Mouse (Mus musculus) kidney, embryonic 14.5 days (tissue): ENCODE data around the gene Syt11. TPM values are rescaled to one million over a fixed set of nuclear protein-coding genes. Genes with fewer than 3 reads are reported as not detected.
"Not testable (repeated sequence)": the region's sequence is repeated elsewhere in the genome, so short reads cannot be mapped to it uniquely, and the experiment has no call there.

Experiments
- ATAC-seq: fragments of 200-750 bp; cut with Nextera tagmentation; 2 replicates; pipeline ENCODE4 v1.8.0; 2017; ENCODE audit warnings: moderate number of reproducible peaks, mild to moderate bottlenecking, moderate TSS enrichment, moderate library complexity; ENCODE audit not compliant: low FRiP score, low TSS enrichment
- H3K27ac ChIP-seq: fragments of 300-500 bp; sonication (generic); 2 replicates; pipeline ENCODE4 v1.5.1; 2014; ENCODE audit warnings: low read depth, mild to moderate bottlenecking, low read length, moderate library complexity, mixed read lengths
- H3K27me3 ChIP-seq: fragments of 300-500 bp; sonication (generic); 2 replicates; pipeline ENCODE4 v1.6.1; 2014; ENCODE audit warnings: mild to moderate bottlenecking, low read length; ENCODE audit not compliant: control insufficient read depth, insufficient read depth
- H3K36me3 ChIP-seq: fragments of 300-500 bp; sonication (generic); 2 replicates; pipeline ENCODE4 v1.6.1; 2014; ENCODE audit warnings: low read length, mixed read lengths; ENCODE audit not compliant: control insufficient read depth, insufficient read depth
- H3K4me1 ChIP-seq: fragments of 300-500 bp; sonication (generic); 2 replicates; pipeline ENCODE4 v1.6.1; 2014; ENCODE audit warnings: low read length, mixed read lengths; ENCODE audit not compliant: control insufficient read depth, insufficient read depth
- H3K4me2 ChIP-seq: fragments of 300-500 bp; sonication (generic); replicated peaks from 2 replicates; pipeline ENCODE4 v1.6.1; 2014; ENCODE audit warnings: low read depth, mild to moderate bottlenecking, low read length
- H3K4me3 ChIP-seq: fragments of 300-500 bp; sonication (generic); 2 replicates; pipeline ENCODE4 v1.5.1; 2014; ENCODE audit warnings: mild to moderate bottlenecking, low read length
- H3K9ac ChIP-seq: fragments of 300-500 bp; sonication (generic); 2 replicates; pipeline ENCODE4 v1.6.1; 2014; ENCODE audit warnings: low read depth, mild to moderate bottlenecking, low read length, moderate library complexity
- H3K9me3 ChIP-seq: fragments of 300-500 bp; sonication (generic); 2 replicates; pipeline ENCODE4 v1.6.1; 2016; ENCODE audit warnings: low read length; ENCODE audit not compliant: control insufficient read depth
- WGBS: fragments of 180-500 bp; shearing (Covaris S2); extraction: QIAGEN DNeasy Blood & Tissue Kit; methylation state at CpG from one replicate; pipeline ENCODE4 v1.1.7; 2014; 5-methylcytosine and 5-hydroxymethylcytosine counted together
- polyA plus RNA-seq: library from polyadenylated mRNA; unstranded; fragments of >200 nt; fragmentation: Nextera tagmentation; extraction: Ambion mirVana; gene quantifications from 2 replicates; pipeline ENCODE4 v1.2.1, GENCODE M21; 2014

Syt11 gene
- 10.3 and 12.5 TPM in 2 replicates for polyA plus RNA-seq

DNA sequence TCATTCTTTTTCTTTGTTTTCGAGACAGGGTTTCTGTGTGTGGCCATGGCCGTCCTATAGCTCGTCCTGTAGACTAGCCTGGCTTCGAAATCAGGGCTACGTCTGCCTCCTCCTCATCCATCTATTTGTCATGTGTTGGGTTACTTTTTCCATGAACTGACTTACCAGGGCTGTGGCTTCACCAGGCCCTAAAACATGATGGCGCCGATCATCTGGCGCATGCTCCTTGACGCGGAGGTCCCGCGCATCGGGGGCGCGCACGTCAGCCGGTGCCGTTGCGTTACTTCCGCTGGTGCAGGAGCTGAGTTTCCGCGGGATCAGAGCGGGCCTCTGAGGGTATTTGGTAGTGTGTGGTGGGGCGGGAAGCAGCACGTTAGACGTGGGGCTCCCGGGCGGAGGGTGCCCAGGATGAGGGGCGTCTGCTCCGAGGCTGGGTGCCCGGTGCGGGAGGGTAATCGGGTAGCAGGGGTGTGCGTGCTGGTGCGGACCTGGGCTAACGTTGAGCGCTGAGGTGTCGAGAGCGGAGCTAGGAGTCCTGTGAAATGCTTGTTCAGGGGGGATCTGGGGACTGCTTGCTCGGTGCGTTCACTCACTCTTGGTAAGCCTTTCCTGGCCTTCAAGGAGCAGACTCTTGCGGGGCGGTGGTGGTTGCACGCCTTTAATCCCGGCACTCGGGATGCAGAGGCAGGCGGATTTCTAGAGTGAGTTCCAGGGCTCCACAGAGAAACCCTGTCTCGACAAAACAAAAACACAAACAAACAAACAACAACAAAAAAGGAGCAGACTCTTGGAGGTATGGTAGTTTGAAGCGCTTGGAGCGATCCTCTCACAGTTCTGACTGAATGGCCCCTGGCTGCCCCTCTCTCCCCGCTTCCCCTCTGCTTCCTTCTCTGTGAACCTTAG, at the start of gene Syt11:
Syt11 (minus strand) TSS at position 226 of the 903 bp plus-strand sequence.
- ATAC-seq: peak; percentile 73
- H3K27ac ChIP-seq, H3K36me3 ChIP-seq, H3K4me1 ChIP-seq, H3K27me3 ChIP-seq, H3K9me3 ChIP-seq: not testable (repeated sequence)
- H3K4me2 ChIP-seq: peak within 1 kb of the TSS; percentile 40
- H3K4me3 ChIP-seq: peak within 1 kb of the TSS; percentile 34
- WGBS: 7% methylated on average over 30 of the region's 51 CpGs
- H3K9ac ChIP-seq: 0 out of 2 replicates have a peak within 1 kb of the TSS, but pooled peaks have one; percentile 40

DNA sequence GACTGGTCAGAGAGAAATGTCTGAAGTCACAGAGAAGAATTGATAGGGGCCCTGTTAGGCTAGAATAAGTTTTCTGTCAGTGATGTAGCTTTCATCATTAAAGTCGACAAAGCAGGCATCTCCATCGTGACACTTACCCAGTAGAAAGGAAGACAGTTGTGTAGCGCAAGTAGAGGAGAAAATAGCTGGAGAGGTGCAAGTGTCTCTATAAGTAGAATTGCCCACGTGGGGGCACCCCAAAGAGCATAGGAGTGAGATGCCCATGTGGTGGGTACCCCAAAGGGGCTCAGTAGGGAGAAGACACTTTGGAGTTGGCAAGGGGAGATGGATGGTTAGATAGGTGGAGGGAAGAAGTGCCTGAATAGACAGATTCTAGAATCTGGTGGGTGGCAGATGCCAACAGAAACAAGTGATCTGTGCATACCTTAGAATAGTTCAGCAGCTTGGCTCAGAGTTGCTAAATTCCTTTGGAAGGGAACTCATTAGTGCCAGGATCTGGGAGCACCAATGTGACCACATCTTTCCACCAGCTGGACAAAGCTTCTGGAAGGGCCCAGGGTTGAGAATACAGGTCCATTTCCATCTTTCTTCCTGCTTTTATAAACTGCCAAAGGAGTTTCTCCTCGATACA, 29.1 kb upstream of the Syt11 start:
- no peak overlapping the region for H3K9ac ChIP-seq
- ATAC-seq: no peak
- no peak overlapping the region for H3K27ac ChIP-seq
- no peaks in the 10 kb centered on the region for H3K27me3 ChIP-seq
- H3K9me3 ChIP-seq: no peaks in the 10 kb centered on the region
- no peak overlapping the region for H3K4me2 ChIP-seq
- H3K36me3 ChIP-seq: peaks cover 12% of the 10 kb centered on the region; the same call in 1 of the 2 replicates
- H3K4me1 ChIP-seq: no peaks in the 10 kb centered on the region
- H3K4me3 ChIP-seq: no peak overlapping the region
- 84% methylated on average over 5 of the region's 5 CpGs for WGBS

DNA sequence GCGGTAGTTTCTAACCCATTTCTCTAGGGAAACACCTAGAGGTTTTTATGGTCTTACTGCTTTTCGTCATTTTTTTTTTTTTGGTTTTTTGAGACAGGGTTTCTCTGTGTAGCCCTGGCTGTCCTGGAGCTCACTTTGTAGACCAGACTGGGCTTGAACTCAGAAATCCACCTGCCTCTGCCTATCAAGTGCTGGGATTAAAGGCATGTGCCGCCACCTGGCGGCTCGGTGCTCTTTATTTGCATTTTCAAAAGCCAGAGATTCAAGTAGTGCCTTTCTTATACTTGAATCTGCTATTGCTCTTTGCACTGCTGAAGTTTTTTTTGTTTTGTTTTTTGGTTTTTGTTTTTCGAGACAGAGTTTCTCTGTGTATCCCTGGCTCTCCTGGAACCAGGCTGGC, 22.5 kb upstream of the Syt11 start:
- H3K36me3 ChIP-seq, H3K9ac ChIP-seq, H3K27me3 ChIP-seq, H3K9me3 ChIP-seq, ATAC-seq, H3K27ac ChIP-seq, H3K4me1 ChIP-seq, H3K4me3 ChIP-seq, H3K4me2 ChIP-seq: not testable (repeated sequence)
- 87% methylated on average over 6 of the region's 6 CpGs for WGBS

DNA sequence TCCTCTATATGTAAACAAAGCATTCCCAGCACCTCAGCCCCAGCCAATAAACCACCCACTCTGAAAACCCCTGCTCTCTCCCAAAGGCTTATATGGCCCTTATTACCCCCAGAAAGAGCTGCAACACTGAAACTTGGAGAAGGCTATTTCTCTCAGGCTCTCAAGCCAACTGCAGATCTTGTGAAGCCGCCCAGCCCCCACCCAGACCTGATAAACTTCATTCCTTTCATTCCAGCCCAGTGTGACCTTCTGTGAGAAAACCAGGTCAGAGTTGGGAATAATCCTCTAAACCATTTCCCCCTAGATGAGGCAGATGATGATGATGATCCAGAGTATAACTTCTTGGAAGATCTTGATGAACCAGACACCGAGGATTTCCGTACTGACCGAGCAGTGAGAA, 13.1 kb upstream of the Syt11 start:
- ATAC-seq, H3K9me3 ChIP-seq, H3K4me1 ChIP-seq, H3K4me3 ChIP-seq, H3K27ac ChIP-seq, H3K36me3 ChIP-seq, H3K27me3 ChIP-seq, H3K4me2 ChIP-seq, H3K9ac ChIP-seq: not testable (repeated sequence)
- no CpG with 5 or more reads among the region's 4 CpGs for WGBS

DNA sequence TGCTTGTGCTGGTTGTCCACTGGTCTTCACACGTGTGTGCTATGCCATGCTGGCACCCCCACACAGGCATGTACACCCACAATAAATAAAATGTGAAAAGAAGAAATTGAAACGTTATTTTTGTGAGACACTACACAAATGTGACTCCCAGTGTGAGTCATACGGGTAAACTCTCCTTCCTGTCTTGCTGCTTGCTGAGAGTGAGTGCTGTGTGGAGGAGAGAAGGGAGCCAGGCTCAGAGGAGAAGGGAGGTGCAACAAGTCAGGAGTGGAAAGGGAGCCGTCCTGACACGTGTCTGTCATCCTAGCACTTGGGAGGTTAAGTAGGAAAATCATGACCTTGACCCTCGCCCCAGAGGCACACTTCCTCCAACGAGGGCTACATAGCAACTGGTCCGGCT, 11.8 kb upstream of the Syt11 start:
- H3K4me1 ChIP-seq, H3K4me2 ChIP-seq, H3K4me3 ChIP-seq, H3K27ac ChIP-seq, H3K36me3 ChIP-seq, H3K9me3 ChIP-seq, ATAC-seq, H3K27me3 ChIP-seq, H3K9ac ChIP-seq: not testable (repeated sequence)
- WGBS: no CpG with 5 or more reads among the region's 8 CpGs

DNA sequence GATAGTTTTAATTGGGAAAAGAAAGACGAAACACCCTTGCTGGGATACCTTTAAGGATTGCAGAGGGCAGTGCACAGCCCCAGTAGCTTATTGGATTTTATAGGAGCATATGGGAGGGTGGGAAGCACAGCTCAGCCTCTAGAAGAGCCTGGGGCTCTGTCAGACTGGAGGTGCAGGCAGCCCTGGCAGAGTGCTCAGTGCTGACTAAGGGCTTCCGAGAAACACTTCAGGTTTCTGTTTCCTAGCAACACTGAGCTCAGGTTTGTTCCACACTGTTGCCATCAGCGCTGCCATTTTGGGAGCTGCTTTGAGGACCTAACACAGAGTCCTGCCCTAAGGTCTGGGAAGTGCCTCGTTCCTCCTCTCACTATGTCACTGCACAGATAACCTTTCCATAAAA, 11.4 kb upstream of the Syt11 start:
- H3K4me2 ChIP-seq, H3K36me3 ChIP-seq, H3K27me3 ChIP-seq, ATAC-seq, H3K4me1 ChIP-seq, H3K27ac ChIP-seq, H3K4me3 ChIP-seq, H3K9ac ChIP-seq, H3K9me3 ChIP-seq: not testable (repeated sequence)
- 90% methylated on average over 1 of the region's 4 CpGs for WGBS

DNA sequence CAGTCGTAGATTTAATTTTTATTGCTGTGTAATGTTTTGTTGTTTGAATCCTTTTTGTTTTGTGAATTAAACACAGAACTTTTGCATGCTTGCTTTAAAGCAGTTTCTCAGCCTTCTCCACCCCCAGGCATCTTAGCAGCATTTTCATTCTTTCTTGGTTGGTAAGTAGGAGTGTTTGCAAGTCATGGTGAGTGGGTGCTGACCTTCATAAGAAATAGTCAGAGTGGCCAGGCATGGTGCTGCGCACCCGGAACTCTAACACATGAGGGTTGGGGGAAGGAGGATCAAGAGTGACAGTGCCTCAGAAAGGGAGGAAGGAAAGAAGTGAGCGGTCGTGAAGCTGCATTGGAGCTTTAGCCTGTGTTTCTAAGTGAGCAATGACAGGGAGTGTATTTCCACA, 9.9 kb upstream of the Syt11 start:
- WGBS: 92% methylated on average over 5 of the region's 5 CpGs
- H3K27me3 ChIP-seq: no peaks in the 10 kb centered on the region
- no peaks in the 10 kb centered on the region for H3K4me1 ChIP-seq
- ATAC-seq: no peak
- no peak overlapping the region for H3K27ac ChIP-seq
- H3K9ac ChIP-seq: no peak overlapping the region
- H3K36me3 ChIP-seq: peaks cover 9% of the 10 kb centered on the region; the same call in 1 of the 2 replicates
- no peak overlapping the region for H3K4me3 ChIP-seq
- no peaks in the 10 kb centered on the region for H3K9me3 ChIP-seq
- no peak overlapping the region for H3K4me2 ChIP-seq

DNA sequence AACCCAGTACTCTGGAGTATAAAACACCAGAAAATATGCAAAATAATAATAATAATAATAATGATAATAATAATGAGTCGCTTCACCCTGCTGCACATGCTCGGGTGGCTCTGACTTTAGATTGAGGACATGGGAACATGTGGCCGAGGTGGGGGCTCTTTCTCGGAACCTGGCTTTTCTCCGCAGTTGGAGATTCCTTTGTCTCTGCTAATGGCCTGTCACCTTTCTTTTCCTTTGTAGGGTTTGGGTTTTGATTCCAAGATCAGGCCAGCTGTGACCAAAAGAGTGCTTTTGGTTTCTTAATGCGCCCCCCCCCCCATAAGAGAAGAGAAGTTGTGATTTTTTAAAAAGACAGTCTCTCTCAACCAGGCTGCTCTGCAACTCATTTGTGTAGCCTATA, 1.8 kb downstream of the Syt11 start:
- H3K36me3 ChIP-seq, H3K9ac ChIP-seq, H3K27me3 ChIP-seq, ATAC-seq, H3K9me3 ChIP-seq, H3K27ac ChIP-seq, H3K4me2 ChIP-seq, H3K4me3 ChIP-seq, H3K4me1 ChIP-seq: not testable (repeated sequence)
- WGBS: 70% methylated on average over 6 of the region's 6 CpGs

DNA sequence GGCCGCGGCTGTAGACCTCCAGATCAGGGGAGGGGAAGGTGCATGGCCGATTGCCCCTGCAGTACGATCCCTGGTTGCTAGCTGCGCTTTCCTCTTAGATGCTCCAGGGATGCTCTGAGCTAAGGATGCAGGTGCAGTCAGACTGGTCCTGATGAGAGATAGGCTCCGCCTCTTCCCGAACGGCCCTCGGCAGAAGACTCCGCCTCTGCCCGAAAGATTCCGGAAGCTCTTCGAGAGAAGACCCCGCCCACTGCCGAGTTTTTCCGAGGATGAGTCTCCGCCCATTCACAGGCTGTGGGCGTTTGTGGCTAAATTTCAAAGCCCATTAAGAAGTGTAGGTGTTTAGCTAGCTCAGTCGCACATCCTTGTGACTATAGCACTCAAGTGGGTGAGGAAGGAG, 2.6 kb downstream of the Syt11 start:
- not testable (repeated sequence) for H3K27ac ChIP-seq, H3K4me3 ChIP-seq, H3K4me1 ChIP-seq, H3K9me3 ChIP-seq, H3K27me3 ChIP-seq, H3K9ac ChIP-seq, H3K36me3 ChIP-seq
- WGBS: 0% methylated on average over 19 of the region's 19 CpGs
- peak; percentile 66 for ATAC-seq
- peak overlapping the region; percentile 19; the same call in 1 of the 2 replicates for H3K4me2 ChIP-seq
